Mouse (Mus musculus): ENCODE results near the gene Crmp1. TPM values are rescaled to one million over a fixed set of nuclear protein-coding genes. Genes with fewer than 3 reads are reported as not detected.
A peak's percentile ranks its signal among the peaks of the same experiment; 100 is the strongest.

The Crmp1 gene
- polyA plus RNA-seq (2014; fragmentation: Nextera tagmentation; extraction: Ambion mirVana): 32.1 and 35.6 TPM in 2 replicates

- peak within 1 kb of the TSS; percentile 66 for H3K4me2 ChIP-seq (ENCODE audit: low read depth, low read length)
- peaks cover 68% of the 10 kb centered on the region for H3K27me3 ChIP-seq (replicated peaks; ENCODE audit: control insufficient read depth, insufficient read depth, low read length)
- DNase-seq (ENCODE audit: low spot score) (peak; percentile 56), ATAC-seq (ENCODE audit: low read depth) (peak; percentile 75)
- peaks cover 19% of the 10 kb centered on the region for H3K4me1 ChIP-seq (ENCODE audit: control insufficient read depth, insufficient read depth, low read length)
- H3K27ac ChIP-seq (replicated peaks; ENCODE audit: low read depth, low read length): no peak within 1 kb of the TSS
- H3K9ac ChIP-seq (ENCODE audit: low read depth, low read length): no peak within 1 kb of the TSS
- peak within 1 kb of the TSS; percentile 41 for H3K4me3 ChIP-seq (ENCODE audit: low read depth, low read length)
- no peaks in the 10 kb centered on the region for H3K9me3 ChIP-seq (ENCODE audit: control insufficient read depth, low read length)
- WGBS: 2% methylated on average over 26 of the region's 56 CpGs
- no peaks in the 10 kb centered on the region for H3K36me3 ChIP-seq (ENCODE audit: control insufficient read depth, insufficient read depth, low read length)
Observed at GRCm38 (mm10) chr5:37241651-37242151, at the start of gene Crmp1. Gene Crmp1, plus strand, starts transcription at chr5:37241940.

DNA sequence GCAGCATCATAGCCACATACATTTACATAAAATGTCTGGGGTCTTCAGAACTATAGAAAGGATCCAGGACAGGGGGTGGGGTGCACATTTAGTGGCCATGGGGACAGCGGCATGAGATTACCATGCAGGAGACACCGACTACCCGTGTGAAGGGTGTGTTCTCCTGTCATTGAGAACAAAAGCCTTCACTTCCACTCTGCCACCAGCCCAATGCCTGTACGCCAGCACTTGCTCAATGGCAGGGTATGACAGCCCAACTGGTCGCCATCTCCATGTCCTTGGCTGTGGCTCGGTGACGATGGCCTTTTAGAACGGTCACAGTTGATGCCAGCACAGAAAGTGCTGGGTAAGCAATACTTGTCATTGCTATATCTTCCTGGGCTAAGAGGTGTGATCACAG is 45.5 kb upstream of the Crmp1 start:
- no peaks in the 10 kb centered on the region for H3K9me3 ChIP-seq (ENCODE audit: control insufficient read depth, low read length)
- WGBS: 86% methylated on average over 8 of the region's 8 CpGs
- H3K27me3 ChIP-seq (replicated peaks; ENCODE audit: control insufficient read depth, insufficient read depth, low read length): no peaks in the 10 kb centered on the region
- H3K27ac ChIP-seq (replicated peaks; ENCODE audit: low read depth, low read length): no peak overlapping the region
- no peak overlapping the region for H3K4me2 ChIP-seq (ENCODE audit: low read depth, low read length)
- peaks cover 16% of the 10 kb centered on the region for H3K4me1 ChIP-seq (ENCODE audit: control insufficient read depth, insufficient read depth, low read length)
- H3K4me3 ChIP-seq (ENCODE audit: low read depth, low read length): no peak overlapping the region
- ATAC-seq (ENCODE audit: low read depth) (no peak), DNase-seq (ENCODE audit: low spot score) (no peak)
- H3K36me3 ChIP-seq (ENCODE audit: control insufficient read depth, insufficient read depth, low read length): no peaks in the 10 kb centered on the region
- H3K9ac ChIP-seq (ENCODE audit: low read depth, low read length): no peak overlapping the region

DNA sequence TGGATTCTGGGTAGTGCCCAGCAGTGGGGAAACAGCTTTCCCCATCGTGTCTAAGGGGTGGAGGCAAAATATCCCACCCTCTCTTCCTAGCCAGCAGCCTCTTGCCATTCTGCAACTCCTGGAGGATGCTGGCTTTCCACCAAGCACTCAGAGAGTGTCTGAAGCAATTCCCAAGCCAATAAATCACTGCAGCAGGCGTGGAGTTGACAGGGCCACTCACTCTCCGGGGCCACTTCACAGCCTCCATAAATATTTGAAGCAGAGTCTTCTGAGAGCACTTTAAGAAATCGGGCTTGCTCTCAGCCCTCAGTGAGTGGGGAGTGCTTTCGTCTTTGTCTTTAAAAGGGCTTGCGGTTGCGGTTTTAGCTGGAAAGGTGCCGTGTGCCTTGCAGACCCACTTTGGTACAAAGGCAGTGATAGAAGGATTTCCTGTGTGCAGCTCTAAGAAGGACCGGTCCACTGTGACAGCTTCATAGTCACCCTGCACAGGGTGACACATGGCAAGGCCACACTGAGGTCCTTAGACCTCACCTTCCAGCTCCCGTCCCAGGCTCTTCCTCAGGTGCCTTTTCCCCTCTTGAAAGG is 45.0 kb upstream of the Crmp1 start:
- no peak overlapping the region for H3K4me3 ChIP-seq (ENCODE audit: low read depth, low read length)
- H3K36me3 ChIP-seq (ENCODE audit: control insufficient read depth, insufficient read depth, low read length): no peaks in the 10 kb centered on the region
- ATAC-seq (ENCODE audit: low read depth): no peak
- H3K9me3 ChIP-seq (ENCODE audit: control insufficient read depth, low read length): no peaks in the 10 kb centered on the region
- H3K4me2 ChIP-seq (ENCODE audit: low read depth, low read length): no peak overlapping the region
- no peak overlapping the region for H3K9ac ChIP-seq (ENCODE audit: low read depth, low read length)
- H3K4me1 ChIP-seq (ENCODE audit: control insufficient read depth, insufficient read depth, low read length): peaks cover 16% of the 10 kb centered on the region
- WGBS: 57% methylated on average over 10 of the region's 10 CpGs
- no peak for DNase-seq (ENCODE audit: low spot score)
- H3K27me3 ChIP-seq (replicated peaks; ENCODE audit: control insufficient read depth, insufficient read depth, low read length): no peaks in the 10 kb centered on the region
- no peak overlapping the region for H3K27ac ChIP-seq (replicated peaks; ENCODE audit: low read depth, low read length)

DNA sequence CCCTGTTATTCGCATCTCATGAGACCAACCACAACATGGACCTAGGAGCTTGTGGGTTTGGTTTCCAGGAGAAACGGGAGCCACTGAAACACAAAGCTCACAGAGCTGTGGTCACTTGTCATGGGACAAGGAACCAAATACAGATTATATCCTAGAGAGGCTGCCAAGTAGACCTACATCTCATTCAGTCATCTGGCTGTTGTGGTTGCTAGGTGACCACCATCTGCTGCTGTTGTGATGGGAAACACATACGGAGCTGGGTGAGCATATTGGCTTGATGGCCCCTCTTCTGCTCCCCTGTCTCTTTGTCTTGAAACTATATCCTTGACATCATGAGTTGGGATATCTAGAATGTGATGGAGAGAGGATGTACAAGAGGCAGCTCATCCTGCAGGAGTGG is 44.3 kb upstream of the Crmp1 start:
- Histone ChIP-seq H3K27ac (replicated peaks; ENCODE audit: low read depth, low read length) (no peak overlapping the region), H3K4me1 (ENCODE audit: control insufficient read depth, insufficient read depth, low read length) (peaks cover 16% of the 10 kb centered on the region), H3K4me3 (ENCODE audit: low read depth, low read length) (no peak overlapping the region), H3K36me3 (ENCODE audit: control insufficient read depth, insufficient read depth, low read length) (no peaks in the 10 kb centered on the region), H3K9ac (ENCODE audit: low read depth, low read length) (no peak overlapping the region), H3K27me3 (replicated peaks; ENCODE audit: control insufficient read depth, insufficient read depth, low read length) (no peaks in the 10 kb centered on the region), H3K9me3 (ENCODE audit: control insufficient read depth, low read length) (no peaks in the 10 kb centered on the region), H3K4me2 (ENCODE audit: low read depth, low read length) (no peak overlapping the region)
- no peak for ATAC-seq (ENCODE audit: low read depth)
- WGBS: 63% methylated on average over 3 of the region's 3 CpGs
- peak; percentile 19 for DNase-seq (ENCODE audit: low spot score)

GRCm38 (mm10) chr5:37198011-37198688 is 43.6 kb upstream of the Crmp1 start:
- ATAC-seq (ENCODE audit: low read depth) (peak; percentile 53), DNase-seq (ENCODE audit: low spot score) (peak; percentile 69)
- Histone ChIP-seq H3K9ac (ENCODE audit: low read depth, low read length) (peak overlapping the region; percentile 30; the same call in 1 of the 2 replicates), H3K4me2 (ENCODE audit: low read depth, low read length) (no peak overlapping the region), H3K36me3 (ENCODE audit: control insufficient read depth, insufficient read depth, low read length) (no peaks in the 10 kb centered on the region), H3K9me3 (ENCODE audit: control insufficient read depth, low read length) (no peaks in the 10 kb centered on the region), H3K4me1 (ENCODE audit: control insufficient read depth, insufficient read depth, low read length) (peaks cover 16% of the 10 kb centered on the region), H3K4me3 (ENCODE audit: low read depth, low read length) (no peak overlapping the region), H3K27ac (replicated peaks; ENCODE audit: low read depth, low read length) (no peak overlapping the region), H3K27me3 (replicated peaks; ENCODE audit: control insufficient read depth, insufficient read depth, low read length) (no peaks in the 10 kb centered on the region)
- 27% methylated on average over 2 of the region's 2 CpGs for WGBS

- ATAC-seq (ENCODE audit: low read depth) (no peak), DNase-seq (ENCODE audit: low spot score) (no peak)
- no peak overlapping the region for H3K4me2 ChIP-seq (ENCODE audit: low read depth, low read length)
- no peak overlapping the region for H3K9ac ChIP-seq (ENCODE audit: low read depth, low read length)
- no peaks in the 10 kb centered on the region for H3K27me3 ChIP-seq (replicated peaks; ENCODE audit: control insufficient read depth, insufficient read depth, low read length)
- H3K4me1 ChIP-seq (ENCODE audit: control insufficient read depth, insufficient read depth, low read length): peaks cover 14% of the 10 kb centered on the region
- 33% methylated on average over 1 of the region's 1 CpGs for WGBS
- H3K27ac ChIP-seq (replicated peaks; ENCODE audit: low read depth, low read length): no peak overlapping the region
- H3K9me3 ChIP-seq (ENCODE audit: control insufficient read depth, low read length): no peaks in the 10 kb centered on the region
- no peaks in the 10 kb centered on the region for H3K36me3 ChIP-seq (ENCODE audit: control insufficient read depth, insufficient read depth, low read length)
- H3K4me3 ChIP-seq (ENCODE audit: low read depth, low read length): no peak overlapping the region
Observed at GRCm38 (mm10) chr5:37202285-37202684, 39.5 kb upstream of the Crmp1 start.

- WGBS: 87% methylated on average over 7 of the region's 7 CpGs
- H3K27ac ChIP-seq (replicated peaks; ENCODE audit: low read depth, low read length): no peak overlapping the region
- no peak for DNase-seq (ENCODE audit: low spot score)
- H3K4me2 ChIP-seq (ENCODE audit: low read depth, low read length): no peak overlapping the region
- H3K36me3 ChIP-seq (ENCODE audit: control insufficient read depth, insufficient read depth, low read length): no peaks in the 10 kb centered on the region
- H3K9me3 ChIP-seq (ENCODE audit: control insufficient read depth, low read length): no peaks in the 10 kb centered on the region
- no peaks in the 10 kb centered on the region for H3K27me3 ChIP-seq (replicated peaks; ENCODE audit: control insufficient read depth, insufficient read depth, low read length)
- no peak for ATAC-seq (ENCODE audit: low read depth)
- H3K4me3 ChIP-seq (ENCODE audit: low read depth, low read length): no peak overlapping the region
- no peaks in the 10 kb centered on the region for H3K4me1 ChIP-seq (ENCODE audit: control insufficient read depth, insufficient read depth, low read length)
- no peak overlapping the region for H3K9ac ChIP-seq (ENCODE audit: low read depth, low read length)
Observed at GRCm38 (mm10) chr5:37204886-37205285, 36.9 kb upstream of the Crmp1 start.

DNA sequence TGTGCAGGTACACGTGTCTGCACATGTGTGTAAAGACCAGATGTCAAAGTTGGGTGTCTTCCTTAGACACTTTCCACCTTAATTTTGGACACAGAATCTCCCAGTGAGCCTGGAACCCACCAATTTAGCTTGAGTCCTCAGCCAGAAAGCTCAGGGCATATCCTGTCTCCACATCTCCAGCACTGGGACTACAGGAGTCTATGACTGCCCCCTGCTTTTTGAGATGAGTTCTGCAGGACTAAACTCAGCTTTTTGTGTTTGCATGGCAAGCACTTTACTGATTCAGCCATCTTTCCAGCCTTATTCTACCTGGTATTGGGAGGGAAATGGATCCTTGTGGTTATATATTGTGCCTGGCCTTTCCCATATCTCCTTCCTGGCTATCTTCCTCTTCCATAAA is 36.3 kb upstream of the Crmp1 start:
- no peaks in the 10 kb centered on the region for H3K36me3 ChIP-seq (ENCODE audit: control insufficient read depth, insufficient read depth, low read length)
- H3K4me1 ChIP-seq (ENCODE audit: control insufficient read depth, insufficient read depth, low read length): no peaks in the 10 kb centered on the region
- ATAC-seq (ENCODE audit: low read depth) (no peak), DNase-seq (ENCODE audit: low spot score) (no peak)
- H3K4me2 ChIP-seq (ENCODE audit: low read depth, low read length): no peak overlapping the region
- H3K9me3 ChIP-seq (ENCODE audit: control insufficient read depth, low read length): no peaks in the 10 kb centered on the region
- H3K4me3 ChIP-seq (ENCODE audit: low read depth, low read length): no peak overlapping the region
- no peaks in the 10 kb centered on the region for H3K27me3 ChIP-seq (replicated peaks; ENCODE audit: control insufficient read depth, insufficient read depth, low read length)
- WGBS: 70% methylated on average over 1 of the region's 1 CpGs
- H3K27ac ChIP-seq (replicated peaks; ENCODE audit: low read depth, low read length): no peak overlapping the region
- H3K9ac ChIP-seq (ENCODE audit: low read depth, low read length): no peak overlapping the region

- ATAC-seq (ENCODE audit: low read depth) (no peak), DNase-seq (ENCODE audit: low spot score) (no peak)
- no peak overlapping the region for H3K4me3 ChIP-seq (ENCODE audit: low read depth, low read length)
- no peaks in the 10 kb centered on the region for H3K4me1 ChIP-seq (ENCODE audit: control insufficient read depth, insufficient read depth, low read length)
- H3K4me2 ChIP-seq (ENCODE audit: low read depth, low read length): no peak overlapping the region
- H3K9ac ChIP-seq (ENCODE audit: low read depth, low read length): no peak overlapping the region
- no peak overlapping the region for H3K27ac ChIP-seq (replicated peaks; ENCODE audit: low read depth, low read length)
- WGBS: 61% methylated on average over 2 of the region's 2 CpGs
- H3K9me3 ChIP-seq (ENCODE audit: control insufficient read depth, low read length): no peaks in the 10 kb centered on the region
- H3K36me3 ChIP-seq (ENCODE audit: control insufficient read depth, insufficient read depth, low read length): no peaks in the 10 kb centered on the region
- H3K27me3 ChIP-seq (replicated peaks; ENCODE audit: control insufficient read depth, insufficient read depth, low read length): no peaks in the 10 kb centered on the region
Observed at GRCm38 (mm10) chr5:37206364-37206763, 35.4 kb upstream of the Crmp1 start.
